In genomic region chr11:121014896-121015300, GRCm38 (mm10) we compare ENCODE assay signal across 8 mouse cellular contexts. TPM values are rescaled to one million over a fixed set of nuclear protein-coding genes. Genes with fewer than 3 reads are reported as not detected.
A peak's percentile ranks its signal among the peaks of the same experiment; 100 is the strongest.
DNase-seq lines count a peak whose midpoint lies in the region; ATAC-seq and TF ChIP-seq lines count a peak whose summit lies in the region.

No protein-coding gene starts in this region.

- H3K9ac ChIP-seq in heart, adult 2 months (ENCODE audit: low read depth, low read length): peak overlapping the region; percentile 12; the same call in 1 of the 2 replicates
- H3K9ac ChIP-seq in lung, embryonic 15.5 days: peak overlapping the region; percentile 26

- TF ChIP-seq CTCF in heart, adult 2 months (IDR thresholded peaks at IDR 0.05): peak; percentile 20

- intact Hi-C loops in heart, adult 2 months (cut with DNase I): no loop called here

- no peaks in the 10 kb centered on the region for H3K9me3 ChIP-seq in lung, embryonic 15.5 days

- TF ChIP-seq POLR2A in heart, adult 2 months (IDR thresholded peaks at IDR 0.05; ENCODE audit: insufficient read depth, low read depth, low read length): no peak; the same call in 1 of the 2 replicates

- peak overlapping the region; percentile 15; the same call in 1 of the 2 replicates for H3K27ac ChIP-seq in heart, adult 2 months
- 0 out of 2 replicates have a peak overlapping the region, but pooled peaks have one; percentile 24 for H3K27ac ChIP-seq in lung, embryonic 15.5 days

- ATAC-seq in lung, embryonic 15.5 days (ENCODE audit: borderline replicate concordance, extremely low read depth, low FRiP score, low TSS enrichment): peak; percentile 36; the same call in 1 of the 2 replicates

- WGBS in heart, adult 2 months: 20% methylated on average over 19 of the region's 19 CpGs
- 24% methylated on average over 19 of the region's 19 CpGs for WGBS in lung, embryonic 15.5 days

- H3K79me2 ChIP-seq in heart, adult 2 months (replicated peaks; ENCODE audit: control insufficient read depth, insufficient read depth, low read length): no peaks in the 10 kb centered on the region

- H3K36me3 ChIP-seq in heart, adult 2 months (ENCODE audit: control insufficient read depth, insufficient read depth, low read length): no peaks in the 10 kb centered on the region
- no peaks in the 10 kb centered on the region for H3K36me3 ChIP-seq in lung, embryonic 15.5 days

- TF ChIP-seq EP300 in heart, adult 2 months (IDR thresholded peaks at IDR 0.05; ENCODE audit: insufficient read depth, low read depth, low read length): no peak

- H3K27me3 ChIP-seq in heart, adult 2 months (ENCODE audit: control insufficient read depth, insufficient read depth, low read length): no peaks in the 10 kb centered on the region
- H3K27me3 ChIP-seq in lung, embryonic 15.5 days: no peaks in the 10 kb centered on the region

- peak overlapping the region; percentile 57 for H3K4me2 ChIP-seq in lung, embryonic 15.5 days

- peak; percentile 31 for DNase-seq in adrenal gland, postnatal 14 days
- DNase-seq in adrenal gland, postnatal 4 days (ENCODE audit: low spot score in 2 of 2): no peak
- DNase-seq in cerebellum, adult 9-10 months: peak; percentile 86
- peak; percentile 64 to 70 for DNase-seq in heart, adult 2 months
- DNase-seq in kidney, adult 9 months: peak; percentile 34
- DNase-seq in right cerebral cortex, postnatal 10 days (ENCODE audit: low spot score in 2 of 2): peak; percentile 47 to 67
- DNase-seq in gastrocnemius, postnatal 10 days: no peak

- H3K4me1 ChIP-seq in heart, adult 2 months (ENCODE audit: control insufficient read depth, insufficient read depth, low read length): no peaks in the 10 kb centered on the region
- peaks cover 15% of the 10 kb centered on the region for H3K4me1 ChIP-seq in lung, embryonic 15.5 days

- H3K4me3 ChIP-seq in heart, adult 2 months: peak overlapping the region; percentile 48
- peak overlapping the region; percentile 29 for H3K4me3 ChIP-seq in lung, embryonic 15.5 days

RNA-seq across cellular contexts. Expression of gene Csnk1d, which starts 23.8 kb away (rescaled TPM):
- total RNA-seq in adrenal gland, postnatal 14 days (2021): 124 and 135 TPM in 2 replicates
- total RNA-seq in adrenal gland, postnatal 4 days (2021): 100 to 1,000 TPM; 165 to 166 TPM
- total RNA-seq in heart, adult 2 months (2021): 10 to 100 TPM; 48.7 to 55.9 TPM
- polyA plus RNA-seq in heart, adult 2 months (2012; rRNA removed): 33.9 and 45.6 TPM in 2 replicates
- 132 and 133 TPM in 2 replicates for polyA plus RNA-seq in lung, embryonic 15.5 days (2015; fragmentation: Nextera tagmentation; extraction: Ambion mirVana)
- total RNA-seq in gastrocnemius, postnatal 10 days (2021): 10 to 100 TPM; 67.8 to 77.3 TPM

RNA-seq across cellular contexts. Expression of gene Cd7, which starts 24.3 kb away (rescaled TPM):
- 0.48 and 3.8 TPM in 2 replicates for total RNA-seq in adrenal gland, postnatal 14 days (2021)
- under 1 TPM; 0.42 to 0.54 TPM for total RNA-seq in adrenal gland, postnatal 4 days (2021)
- total RNA-seq in heart, adult 2 months (2021): under 1 TPM; 0.23 to 0.26 TPM
- polyA plus RNA-seq in heart, adult 2 months (2012; rRNA removed): 1.3 and 1.9 TPM in 2 replicates
- polyA plus RNA-seq in lung, embryonic 15.5 days (2015; fragmentation: Nextera tagmentation; extraction: Ambion mirVana): 0.65 and 1.5 TPM in 2 replicates
- total RNA-seq in gastrocnemius, postnatal 10 days (2021): not detected

RNA-seq across cellular contexts. Expression of gene Sectm1b, which starts 48.5 kb away (rescaled TPM):
- not detected in 2 replicates for total RNA-seq in adrenal gland, postnatal 14 days (2021)
- under 1 TPM; 0.48 TPM for total RNA-seq in adrenal gland, postnatal 4 days (2021)
- total RNA-seq in heart, adult 2 months (2021): not detected
- polyA plus RNA-seq in heart, adult 2 months (2012; rRNA removed): not detected in 2 replicates
- polyA plus RNA-seq in lung, embryonic 15.5 days (2015; fragmentation: Nextera tagmentation; extraction: Ambion mirVana): not detected in 2 replicates
- total RNA-seq in gastrocnemius, postnatal 10 days (2021): not detected

Comparison
In these comparisons a context has a peak if more than half of its experiments do, and no peak if none do; other contexts are left out.
1. DNase-seq: peak in adrenal gland, postnatal 14 days (single experiment), cerebellum, adult 9-10 months (single experiment), heart, adult 2 months (2 of 2), kidney, adult 9 months (single experiment) and right cerebral cortex, postnatal 10 days (2 of 2); none in adrenal gland, postnatal 4 days (0 of 2) and gastrocnemius, postnatal 10 days (single experiment).